In genomic region chr16:18428011-18428515, GRCm38 (mm10) we compare ENCODE assay signal across 18 mouse cellular contexts. TPM values are rescaled to one million over a fixed set of nuclear protein-coding genes. Genes with fewer than 3 reads are reported as not detected.
DNase-seq lines count a peak whose midpoint lies in the region; ATAC-seq and TF ChIP-seq lines count a peak whose summit lies in the region.
"Had no signal": no experiment of that assay in that cellular context is flagged by ENCODE, and none has a peak within 500 bp of the region (broad histone marks: within the 10 kb centered on the region; RNA-seq: fewer than 3 reads in every experiment).

No protein-coding gene starts in this region.

- H3K9ac ChIP-seq in hindbrain, embryonic 13.5 days = peak overlapping the region; percentile 43; the same call in 1 of the 2 replicates
- no peak overlapping the region for H3K9ac ChIP-seq in hindbrain, embryonic 12.5 days
- peak overlapping the region; percentile 95 for H3K9ac ChIP-seq in liver, embryonic 12.5 days
- H3K9ac ChIP-seq: forebrain, embryonic 12.5 days; heart, embryonic 15.5 days; limb, embryonic 12.5 days had no signal

- DNase-seq in lung, postnatal 25 days (ENCODE audit: low spot score) = peak; percentile 67
- DNase-seq in thymus, adult 2 months = no peak
- no peak for DNase-seq in kidney, adult 8-10 months
- DNase-seq: cerebellum, adult 9-10 months; gastrocnemius, adult 2 months; kidney, postnatal 10 days; layer of hippocampus, postnatal 36 days; retina, postnatal 1 day had no signal

- H3K27me3 ChIP-seq in hindbrain, embryonic 13.5 days = no peaks in the 10 kb centered on the region
- H3K27me3 ChIP-seq in hindbrain, embryonic 12.5 days = no peaks in the 10 kb centered on the region
- no peaks in the 10 kb centered on the region for H3K27me3 ChIP-seq in liver, embryonic 12.5 days (replicated peaks)
- H3K27me3 ChIP-seq in thymus, adult 2 months (ENCODE audit: control insufficient read depth, insufficient read depth, low read length) = no peaks in the 10 kb centered on the region
- H3K27me3 ChIP-seq: forebrain, embryonic 12.5 days; heart, embryonic 15.5 days; limb, embryonic 12.5 days had no signal

- no peak overlapping the region for H3K4me2 ChIP-seq in hindbrain, embryonic 13.5 days
- no peak overlapping the region for H3K4me2 ChIP-seq in hindbrain, embryonic 12.5 days (replicated peaks)
- peak overlapping the region; percentile 88 for H3K4me2 ChIP-seq in liver, embryonic 12.5 days
- H3K4me2 ChIP-seq: forebrain, embryonic 12.5 days; heart, embryonic 15.5 days had no signal

- H3K4me3 ChIP-seq in hindbrain, embryonic 13.5 days = no peak overlapping the region
- no peak overlapping the region for H3K4me3 ChIP-seq in hindbrain, embryonic 12.5 days
- no peak overlapping the region for H3K4me3 ChIP-seq in brown adipose tissue, adult 24 weeks (ENCODE audit: insufficient read depth, low read depth, low read length)
- peak overlapping the region; percentile 85 for H3K4me3 ChIP-seq in liver, embryonic 12.5 days
- no peak overlapping the region for H3K4me3 ChIP-seq in thymus, adult 2 months (ENCODE audit: control insufficient read depth, insufficient read depth, low read length)
- H3K4me3 ChIP-seq: forebrain, embryonic 12.5 days; gastrocnemius, adult 2 months; heart, embryonic 15.5 days; limb, embryonic 12.5 days had no signal

- no peak for TF ChIP-seq CTCF in thymus, adult 2 months (IDR thresholded peaks at IDR 0.05; ENCODE audit: borderline replicate concordance, control insufficient read depth, extremely low read depth, insufficient read depth, low read length, poor library complexity)

- 88% methylated on average over 5 of the region's 5 CpGs for WGBS in hindbrain, embryonic 13.5 days
- WGBS in hindbrain, embryonic 12.5 days = 87% methylated on average over 5 of the region's 5 CpGs
- WGBS in liver, embryonic 12.5 days (ENCODE audit: insufficient replicate concordance) = 52% methylated on average over 5 of the region's 5 CpGs
- WGBS in thymus, adult 2 months = 95% methylated on average over 5 of the region's 5 CpGs

- TF ChIP-seq POLR2A in thymus, adult 2 months (IDR thresholded peaks at IDR 0.05; ENCODE audit: control insufficient read depth, extremely low read depth, insufficient read depth, low read length, poor library complexity) = no peak

- no peak overlapping the region for H3K27ac ChIP-seq in hindbrain, embryonic 13.5 days
- H3K27ac ChIP-seq in hindbrain, embryonic 12.5 days = no peak overlapping the region
- peak overlapping the region; percentile 7; the same call in 1 of the 2 replicates for H3K27ac ChIP-seq in brown adipose tissue, adult 24 weeks (replicated peaks; ENCODE audit: low read depth, low read length)
- H3K27ac ChIP-seq in liver, embryonic 12.5 days = peak overlapping the region; percentile 95
- no peak overlapping the region for H3K27ac ChIP-seq in thymus, adult 2 months (ENCODE audit: control insufficient read depth, insufficient read depth, low read length)
- H3K27ac ChIP-seq: forebrain, embryonic 12.5 days; gastrocnemius, adult 2 months; heart, embryonic 15.5 days; limb, embryonic 12.5 days had no signal

- peaks cover 8% of the 10 kb centered on the region for H3K36me3 ChIP-seq in hindbrain, embryonic 13.5 days
- peaks cover 4% of the 10 kb centered on the region; the same call in 1 of the 2 replicates for H3K36me3 ChIP-seq in hindbrain, embryonic 12.5 days
- H3K36me3 ChIP-seq in liver, embryonic 12.5 days = peaks cover 45% of the 10 kb centered on the region
- no peaks in the 10 kb centered on the region for H3K36me3 ChIP-seq in thymus, adult 2 months (ENCODE audit: control insufficient read depth, insufficient read depth, low read length)

- H3K9me3 ChIP-seq in hindbrain, embryonic 13.5 days = no peaks in the 10 kb centered on the region
- H3K9me3 ChIP-seq in hindbrain, embryonic 12.5 days (replicated peaks) = no peaks in the 10 kb centered on the region
- H3K9me3 ChIP-seq in liver, embryonic 12.5 days (replicated peaks) = no peaks in the 10 kb centered on the region
- H3K9me3 ChIP-seq: forebrain, embryonic 12.5 days; heart, embryonic 15.5 days; limb, embryonic 12.5 days had no signal

- no peak for ATAC-seq in hindbrain, embryonic 13.5 days (ENCODE audit: low FRiP score)
- no peak for ATAC-seq in hindbrain, embryonic 12.5 days (ENCODE audit: low FRiP score)
- no peak for ATAC-seq in liver, embryonic 12.5 days
- ATAC-seq: CD4-positive, CD25-positive, alpha-beta regulatory T cell, adult 4 months; inflammation-experienced regulatory T-cells, adult 6 months; midbrain, embryonic 16.5 days had no signal

- H3K4me1 ChIP-seq in hindbrain, embryonic 13.5 days (replicated peaks) = peaks cover 36% of the 10 kb centered on the region
- peaks cover 23% of the 10 kb centered on the region for H3K4me1 ChIP-seq in hindbrain, embryonic 12.5 days
- H3K4me1 ChIP-seq in brown adipose tissue, adult 24 weeks (ENCODE audit: control insufficient read depth, insufficient read depth, insufficient read length, low read length) = peaks cover 16% of the 10 kb centered on the region
- peaks cover 78% of the 10 kb centered on the region for H3K4me1 ChIP-seq in liver, embryonic 12.5 days
- H3K4me1 ChIP-seq in thymus, adult 2 months (replicated peaks; ENCODE audit: control insufficient read depth, insufficient read depth, low read length) = peaks cover 27% of the 10 kb centered on the region

RNA-seq across cellular contexts. Expression of gene Comt, which starts 1.4 kb away (rescaled TPM):
- 85.9 and 88.5 TPM in 2 replicates for polyA plus RNA-seq in hindbrain, embryonic 13.5 days (2015; fragmentation: Nextera tagmentation; extraction: Ambion mirVana)
- 58.4 and 60.3 TPM in 2 replicates for polyA plus RNA-seq in hindbrain, embryonic 12.5 days (2016; fragmentation: Nextera tagmentation; extraction: Ambion mirVana)
- 452 and 497 TPM in 2 replicates for polyA plus RNA-seq in brown adipose tissue, adult 24 weeks (2012; ENCODE audit: insufficient read depth, insufficient read length, missing spikeins)
- polyA plus RNA-seq in liver, embryonic 12.5 days (2016; fragmentation: Nextera tagmentation; extraction: Ambion mirVana) = 113 and 120 TPM in 2 replicates
- 104 and 108 TPM in 2 replicates for polyA plus RNA-seq in thymus, adult 2 months (2012; rRNA removed)

RNA-seq across cellular contexts. Expression of gene Txnrd2, which starts 1.9 kb away (rescaled TPM):
- 26.1 and 27.0 TPM in 2 replicates for polyA plus RNA-seq in hindbrain, embryonic 13.5 days (2015; fragmentation: Nextera tagmentation; extraction: Ambion mirVana)
- polyA plus RNA-seq in hindbrain, embryonic 12.5 days (2016; fragmentation: Nextera tagmentation; extraction: Ambion mirVana) = 20.2 and 20.3 TPM in 2 replicates
- polyA plus RNA-seq in brown adipose tissue, adult 24 weeks (2012; ENCODE audit: insufficient read depth, insufficient read length, missing spikeins) = 77.6 and 92.5 TPM in 2 replicates
- polyA plus RNA-seq in liver, embryonic 12.5 days (2016; fragmentation: Nextera tagmentation; extraction: Ambion mirVana) = 106 and 107 TPM in 2 replicates
- polyA plus RNA-seq in thymus, adult 2 months (2012; rRNA removed) = 10.6 and 10.7 TPM in 2 replicates

Comparison
In these comparisons a context has a peak if more than half of its experiments do, and no peak if none do; other contexts are left out.
1. H3K27ac ChIP-seq: peak in brown adipose tissue, adult 24 weeks (single experiment) and liver, embryonic 12.5 days (single experiment); none in hindbrain, embryonic 13.5 days (single experiment), hindbrain, embryonic 12.5 days (single experiment) and thymus, adult 2 months (single experiment).